Mouse (Mus musculus) liver, adult 2 months (tissue): ENCODE results near the gene Elovl2. TPM values are rescaled to one million over a fixed set of nuclear protein-coding genes. Genes with fewer than 3 reads are reported as not detected.
"Not testable (repeated sequence)": the region's sequence is repeated elsewhere in the genome, so short reads cannot be mapped to it uniquely, and the experiment has no call there.

Experiments
- DNase-seq: peaks from one replicate; pipeline ENCODE4 v3.0.0-alpha.2; 2011; ENCODE audit warnings: low read depth, low spot score; ENCODE audit errors: extremely low read depth
- H3K27ac ChIP-seq: fragments of 200-500 bp; replicated peaks from 2 replicates; pipeline ENCODE4 v1.5.1; 2012; ENCODE audit warnings: low read depth, mild to moderate bottlenecking, control low read depth, inconsistent platforms, low read length; ENCODE audit not compliant: insufficient read depth
- H3K27me3 ChIP-seq: fragments of 200-500 bp; 2 replicates; pipeline ENCODE4 v1.6.1; 2012; ENCODE audit warnings: mild to moderate bottlenecking, moderate library complexity, low read length, inconsistent platforms; ENCODE audit not compliant: control insufficient read depth, insufficient read depth
- H3K36me3 ChIP-seq: fragments of 200-500 bp; 2 replicates; pipeline ENCODE4 v1.6.1; 2012; ENCODE audit warnings: low read length, inconsistent platforms; ENCODE audit not compliant: control insufficient read depth, insufficient read depth
- H3K4me1 ChIP-seq: fragments of 200-500 bp; 2 replicates; pipeline ENCODE4 v1.6.1; 2011; ENCODE audit warnings: low read length; ENCODE audit not compliant: control insufficient read depth, insufficient read depth
- H3K4me3 ChIP-seq: fragments of 200-500 bp; 2 replicates; pipeline ENCODE4 v1.5.1; 2011; ENCODE audit warnings: low read depth, mild to moderate bottlenecking, control low read depth, low read length, moderate library complexity; ENCODE audit not compliant: insufficient read depth
- H3K79me2 ChIP-seq: fragments of 200-500 bp; 2 replicates; pipeline ENCODE4 v1.6.1; 2012; ENCODE audit warnings: inconsistent platforms, mild to moderate bottlenecking, low read length, moderate library complexity; ENCODE audit not compliant: control insufficient read depth, insufficient read depth
- H3K9ac ChIP-seq: fragments of 200-500 bp; 2 replicates; pipeline ENCODE4 v1.6.1; 2012; ENCODE audit warnings: low read depth, mild to moderate bottlenecking, control low read depth, inconsistent platforms, low read length
- CTCF ChIP-seq: fragments of 200-500 bp; IDR thresholded peaks from 2 replicates; pipeline ENCODE4 v1.5.1; 2011; ENCODE audit warnings: low read depth, low read length, control low read depth
- POLR2A ChIP-seq: fragments of 200-500 bp; IDR thresholded peaks from 2 replicates; pipeline ENCODE4 v1.6.1; 2011; ENCODE audit warnings: low read length, control low read depth; ENCODE audit not compliant: insufficient read depth; ENCODE audit errors: extremely low read depth
- WGBS: fragments of 180-500 bp; shearing (Covaris S2); methylation state at CpG from one replicate; pipeline ENCODE4 v1.1.7; 2018; 5-methylcytosine and 5-hydroxymethylcytosine counted together
- polyA plus RNA-seq: library from polyadenylated mRNA; depleted of rRNA; stranded (reverse); fragments of >200 nt; gene quantifications from 2 replicates; pipeline ENCODE4 v1.2.3, GENCODE M21; 2012
- total RNA-seq: library from RNA; depleted of rRNA; stranded (reverse); fragments of >200 nt; gene quantifications from 2 replicates; pipeline ENCODE4 v1.2.3, GENCODE M21; 2014

Elovl2 gene
- total and polyA plus RNA-seq, 2 experiments: 182 to 287 TPM

GRCm38 (mm10) chr13:41256962-41257361 is 36.8 kb upstream of the Elovl2 start:
- WGBS: 94% methylated on average over 3 of the region's 3 CpGs
- Histone ChIP-seq H3K79me2 (peaks cover 35% of the 10 kb centered on the region), H3K4me1 (peaks cover 5% of the 10 kb centered on the region), H3K9ac (no peak overlapping the region), H3K27me3 (no peaks in the 10 kb centered on the region), H3K36me3 (no peaks in the 10 kb centered on the region), H3K27ac (no peak overlapping the region), H3K4me3 (no peak overlapping the region)
- TF ChIP-seq CTCF (no peak), POLR2A (no peak)
- DNase-seq: no peak

- no peak overlapping the region for H3K4me3 ChIP-seq
- WGBS: 94% methylated on average over 5 of the region's 5 CpGs
- H3K27me3 ChIP-seq: no peaks in the 10 kb centered on the region
- no peak overlapping the region for H3K27ac ChIP-seq
- peaks cover 38% of the 10 kb centered on the region for H3K79me2 ChIP-seq
- no peaks in the 10 kb centered on the region for H3K36me3 ChIP-seq
- DNase-seq: no peak
- TF ChIP-seq POLR2A (no peak), CTCF (no peak)
- peaks cover 10% of the 10 kb centered on the region for H3K4me1 ChIP-seq
- H3K9ac ChIP-seq: no peak overlapping the region
Observed at GRCm38 (mm10) chr13:41256126-41256525, 35.9 kb upstream of the Elovl2 start.

- Histone ChIP-seq H3K9ac (no peak overlapping the region), H3K4me1 (peaks cover 12% of the 10 kb centered on the region), H3K4me3 (no peak overlapping the region), H3K79me2 (peaks cover 31% of the 10 kb centered on the region), H3K36me3 (no peaks in the 10 kb centered on the region), H3K27me3 (no peaks in the 10 kb centered on the region), H3K27ac (no peak overlapping the region)
- no peak for TF ChIP-seq POLR2A
- no peak for TF ChIP-seq CTCF
- DNase-seq: peak; percentile 65
- WGBS: 76% methylated on average over 7 of the region's 7 CpGs
Observed at GRCm38 (mm10) chr13:41252736-41253135, 32.5 kb upstream of the Elovl2 start.

- H3K27ac ChIP-seq: no peak overlapping the region
- 81% methylated on average over 6 of the region's 6 CpGs for WGBS
- H3K79me2 ChIP-seq: peaks cover 27% of the 10 kb centered on the region
- no peak overlapping the region for H3K4me3 ChIP-seq
- peaks cover 12% of the 10 kb centered on the region for H3K4me1 ChIP-seq
- TF ChIP-seq POLR2A: no peak
- no peak for TF ChIP-seq CTCF
- peak; percentile 32 for DNase-seq
- H3K9ac ChIP-seq: no peak overlapping the region
- no peaks in the 10 kb centered on the region for H3K27me3 ChIP-seq
- H3K36me3 ChIP-seq: no peaks in the 10 kb centered on the region
Observed at GRCm38 (mm10) chr13:41252141-41252540, 31.9 kb upstream of the Elovl2 start.

- H3K27ac ChIP-seq: no peak overlapping the region
- no peak overlapping the region for H3K9ac ChIP-seq
- peak; percentile 34 for DNase-seq
- no peaks in the 10 kb centered on the region for H3K36me3 ChIP-seq
- TF ChIP-seq CTCF: no peak
- no peak for TF ChIP-seq POLR2A
- peaks cover 12% of the 10 kb centered on the region for H3K4me1 ChIP-seq
- WGBS: 51% methylated on average over 5 of the region's 5 CpGs
- no peaks in the 10 kb centered on the region for H3K27me3 ChIP-seq
- peaks cover 22% of the 10 kb centered on the region for H3K79me2 ChIP-seq
- H3K4me3 ChIP-seq: no peak overlapping the region
Observed at GRCm38 (mm10) chr13:41251667-41252066, 31.5 kb upstream of the Elovl2 start.

- not testable (repeated sequence) for DNase-seq, H3K36me3 ChIP-seq, H3K4me3 ChIP-seq, H3K27me3 ChIP-seq, H3K27ac ChIP-seq, H3K9ac ChIP-seq
- Histone ChIP-seq H3K79me2 (peaks cover 18% of the 10 kb centered on the region), H3K4me1 (peaks cover 12% of the 10 kb centered on the region)
- WGBS: 93% methylated on average over 5 of the region's 5 CpGs
Observed at GRCm38 (mm10) chr13:41251232-41251631, 31.0 kb upstream of the Elovl2 start.
